Mouse (Mus musculus): ENCODE data around the gene Zfp81. TPM values are rescaled to one million over a fixed set of nuclear protein-coding genes. Genes with fewer than 3 reads are reported as not detected.
"Not testable (repeated sequence)": the region's sequence is repeated elsewhere in the genome, so short reads cannot be mapped to it uniquely, and the experiment has no call there.

The Zfp81 gene
- total RNA-seq (2021), result 10 to 100 TPM in 1 of 2 experiments, 1 to 10 TPM in 1; 7.8 to 12.9 TPM
- long read RNA-seq, experiment 1, full-length matches to known transcripts, result 5 of 10 reads
- long read RNA-seq, experiment 1, partial matches to known transcripts, result 0 of 10 reads
- long read RNA-seq, experiment 1, other reads (novel, unspliced or antisense), result 5 of 10 reads
- long read RNA-seq, experiment 2, full-length matches to known transcripts, result 2 of 3 reads
- long read RNA-seq, experiment 2, partial matches to known transcripts, result 0 of 3 reads
- long read RNA-seq, experiment 2, other reads (novel, unspliced or antisense), result 1 of 3 reads

- DNase-seq, result peak; percentile 89
These were observed at the start of gene Zfp81 for GRCm38 (mm10) chr17:33358411-33359384. Gene Zfp81 (minus strand): TSS chr17:33358878.

GRCm38 (mm10) chr17:33394182-33395034 is 35.7 kb upstream of the Zfp81 start, which contains the start of gene Zfp101:
Gene Zfp101 (minus strand): TSS chr17:33394641.
- DNase-seq, result peak; percentile 90

GRCm38 (mm10) chr17:33392271-33392670 is 33.6 kb upstream of the Zfp81 start:
- DNase-seq, result no peak

- DNase-seq, result no peak
These were observed 27.0 kb upstream of the Zfp81 start for GRCm38 (mm10) chr17:33385705-33386104.

GRCm38 (mm10) chr17:33372795-33373194 is 14.1 kb upstream of the Zfp81 start:
- DNase-seq, result no peak

GRCm38 (mm10) chr17:33352981-33353380 is 5.7 kb downstream of the Zfp81 start:
- DNase-seq, result no peak

GRCm38 (mm10) chr17:33289876-33290149 is 68.9 kb downstream of the Zfp81 start:
- DNase-seq, result not testable (repeated sequence)

GRCm38 (mm10) chr17:33289039-33289875 is 69.4 kb downstream of the Zfp81 start, which contains the start of gene Zfp955b:
Gene Zfp955b (plus strand): TSS chr17:33289544.
- DNase-seq, result not testable (repeated sequence)

Other genes with a start within 250 kb of the Zfp81 start
- gene Morc2b, start 219.2 kb downstream of the Zfp81 start, total RNA-seq (2021), result under 1 TPM in 1 of 2 experiments, not detected in 1; 0.15 TPM
- not detected for gene Olfr55, start 190.4 kb downstream of the Zfp81 start, total RNA-seq (2021)
- not detected for gene Olfr239, start 167.6 kb downstream of the Zfp81 start, total RNA-seq (2021)
- gene Olfr1564, start 137.2 kb downstream of the Zfp81 start, total RNA-seq (2021), result under 1 TPM in 1 of 2 experiments, not detected in 1; 0.06 TPM
- 10 to 100 TPM in 1 of 2 experiments, 1 to 10 TPM in 1; 6.0 to 11.6 TPM for gene Zfp955a, start 103.7 kb downstream of the Zfp81 start, total RNA-seq (2021)
- gene Olfr63, start 94.2 kb downstream of the Zfp81 start, total RNA-seq (2021), result under 1 TPM in 1 of 2 experiments, not detected in 1; 0.03 TPM
- 10 to 100 TPM in 1 of 2 experiments, 1 to 10 TPM in 1; 8.9 to 15.2 TPM for gene Zfp955b, start 69.3 kb downstream of the Zfp81 start, total RNA-seq (2021)
- gene Zfp101, start 35.8 kb upstream of the Zfp81 start, total RNA-seq (2021), result 10 to 100 TPM in 1 of 2 experiments, 1 to 10 TPM in 1; 9.2 to 10.6 TPM
- gene Actl9, start 74.0 kb upstream of the Zfp81 start, total RNA-seq (2021), result under 1 TPM in 1 of 2 experiments, not detected in 1; 0.18 TPM
- gene Adamts10, start 165.3 kb upstream of the Zfp81 start, total RNA-seq (2021), result 10 to 100 TPM; 37.1 to 56.8 TPM
- 1 to 10 TPM; 4.2 to 4.6 TPM for gene Myo1f, start 196.8 kb upstream of the Zfp81 start, total RNA-seq (2021)

Measured in adrenal gland, postnatal 10 days (tissue).